Mouse (Mus musculus): ENCODE measurements around the gene Trpv4.

The Trpv4 gene

DNA sequence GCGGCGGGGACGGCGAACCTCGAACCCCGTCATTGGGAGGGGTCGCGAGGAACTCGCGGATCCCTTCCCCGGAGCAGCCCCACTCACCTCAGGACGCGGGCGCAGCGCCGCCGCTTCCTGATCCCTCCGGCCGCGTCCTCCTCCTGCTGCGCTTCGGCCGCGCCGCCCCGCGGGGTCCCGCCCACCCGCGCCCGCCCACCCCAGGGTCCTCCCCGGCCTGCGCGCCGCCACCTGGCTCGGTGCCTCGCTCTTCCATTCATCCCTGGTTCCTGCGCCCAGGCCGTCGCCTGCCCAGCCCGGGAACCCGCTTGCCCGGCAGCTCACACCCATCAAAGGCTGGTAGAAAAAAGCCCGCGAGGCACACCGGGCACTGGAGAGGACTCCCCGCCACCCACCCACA lies at the start of gene Trpv4:
TSS of gene Trpv4 (minus strand) at position 167 of the 400 bp plus-strand sequence.
- DNase-seq (ENCODE audit: low read depth, low spot score) = no peak

DNA sequence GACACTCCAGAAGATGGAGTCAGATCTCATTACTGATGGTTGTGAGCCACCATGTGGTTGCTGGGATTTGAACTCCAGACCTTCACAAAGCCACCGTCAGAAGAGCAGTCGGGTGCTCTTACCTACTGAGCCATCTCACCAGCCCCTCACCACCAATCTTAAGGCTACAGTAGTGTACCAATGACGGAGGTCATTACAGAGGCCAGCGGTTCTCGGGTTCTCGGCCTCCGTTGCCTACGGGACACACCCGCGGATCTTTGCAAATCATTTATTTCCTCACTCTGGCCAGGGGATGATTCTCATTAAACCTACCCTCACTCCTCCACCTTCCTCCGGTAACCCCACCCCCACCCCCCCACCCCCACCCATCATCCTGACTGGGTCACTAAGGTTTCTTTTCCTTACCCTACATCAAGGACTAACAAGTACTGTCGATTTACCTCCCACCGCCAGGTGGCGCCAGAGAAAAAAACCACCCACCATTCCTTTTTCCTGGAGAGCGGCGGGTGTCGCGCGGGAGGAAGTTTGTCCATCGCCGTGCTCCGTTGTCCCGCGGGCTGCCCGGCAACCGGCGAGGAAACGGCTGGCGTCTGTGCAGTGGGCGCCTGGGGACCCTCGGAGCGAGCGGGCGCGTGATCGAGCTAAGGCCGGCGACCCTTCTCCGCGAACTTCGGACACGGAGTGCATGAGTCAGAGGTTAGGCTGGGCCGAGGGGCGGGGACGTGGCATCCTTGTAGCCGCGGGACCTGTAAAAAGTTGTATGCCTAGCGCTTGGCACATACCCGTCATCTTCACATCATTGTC lies 49.2 kb upstream of the Trpv4 start, which contains the start of gene Tchp:
TSS of gene Tchp (plus strand) at position 496 of the 804 bp plus-strand sequence.
- peak; percentile 95 for DNase-seq (ENCODE audit: low read depth, low spot score)

DNA sequence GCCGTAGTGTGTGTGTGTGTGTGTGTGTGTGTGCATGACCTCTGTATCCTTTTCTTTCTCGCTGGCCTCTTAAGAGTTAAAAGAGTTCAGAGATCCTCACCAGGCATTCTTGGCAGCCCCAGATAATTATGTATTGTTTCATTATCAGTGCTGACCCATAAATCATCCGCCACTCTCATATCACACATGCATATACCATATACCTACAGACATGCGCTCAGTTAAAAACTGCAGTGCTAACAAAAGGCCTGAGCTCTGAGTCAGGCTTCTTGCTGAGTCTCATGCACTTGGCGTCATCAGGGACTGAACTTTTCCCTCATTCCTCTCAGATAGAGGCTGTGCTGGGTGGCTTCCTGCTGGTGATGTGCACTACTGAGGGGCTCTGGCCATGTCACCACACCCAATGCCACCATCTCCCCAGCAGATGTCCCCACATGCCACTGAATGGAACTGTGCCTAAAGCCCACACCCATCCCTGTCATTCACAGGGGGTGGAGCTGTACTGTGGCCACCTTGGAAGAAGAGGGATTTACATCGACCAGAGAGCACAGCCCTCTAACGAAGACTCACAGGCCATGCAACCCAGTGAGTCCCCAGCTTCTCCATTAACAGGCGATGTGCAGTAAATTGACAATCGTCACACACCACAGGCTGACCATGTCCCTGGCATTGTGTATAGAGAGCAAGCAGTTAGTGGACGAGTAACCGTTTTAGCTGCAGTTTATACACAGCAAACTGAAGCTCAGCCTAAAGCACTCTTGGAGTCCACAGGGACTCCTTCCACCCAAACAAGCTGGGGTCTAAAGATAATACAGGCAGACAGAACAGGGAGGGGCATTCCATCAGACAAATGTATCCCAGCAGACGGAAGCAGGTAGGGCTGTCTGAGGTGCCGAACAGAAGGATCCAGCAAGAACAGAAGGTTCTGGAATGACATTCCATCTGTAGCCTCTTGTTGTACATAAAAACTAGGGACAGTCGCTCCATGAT lies 44.5 kb upstream of the Trpv4 start:
- no peak for DNase-seq (ENCODE audit: low read depth, low spot score)

DNA sequence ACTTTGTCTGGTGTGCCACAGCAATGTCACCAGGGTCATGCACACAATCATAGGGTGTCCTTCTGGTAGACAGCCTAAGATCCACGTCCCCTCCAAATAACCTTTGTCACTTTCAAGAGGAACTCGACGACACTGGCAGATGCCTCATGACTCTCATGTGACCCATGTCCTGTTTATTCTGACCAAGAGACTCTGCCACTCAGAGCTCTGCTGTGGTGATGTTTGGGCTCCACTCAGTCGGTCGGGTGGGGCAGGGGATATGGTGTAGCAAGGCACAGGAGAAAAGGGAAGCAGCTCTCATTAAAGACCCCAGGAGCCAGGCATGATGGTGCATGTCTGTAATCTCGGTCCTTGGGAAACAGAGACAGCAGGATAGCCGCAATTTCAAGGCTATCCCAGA lies 40.8 kb upstream of the Trpv4 start:
- no peak for DNase-seq (ENCODE audit: low read depth, low spot score)

DNA sequence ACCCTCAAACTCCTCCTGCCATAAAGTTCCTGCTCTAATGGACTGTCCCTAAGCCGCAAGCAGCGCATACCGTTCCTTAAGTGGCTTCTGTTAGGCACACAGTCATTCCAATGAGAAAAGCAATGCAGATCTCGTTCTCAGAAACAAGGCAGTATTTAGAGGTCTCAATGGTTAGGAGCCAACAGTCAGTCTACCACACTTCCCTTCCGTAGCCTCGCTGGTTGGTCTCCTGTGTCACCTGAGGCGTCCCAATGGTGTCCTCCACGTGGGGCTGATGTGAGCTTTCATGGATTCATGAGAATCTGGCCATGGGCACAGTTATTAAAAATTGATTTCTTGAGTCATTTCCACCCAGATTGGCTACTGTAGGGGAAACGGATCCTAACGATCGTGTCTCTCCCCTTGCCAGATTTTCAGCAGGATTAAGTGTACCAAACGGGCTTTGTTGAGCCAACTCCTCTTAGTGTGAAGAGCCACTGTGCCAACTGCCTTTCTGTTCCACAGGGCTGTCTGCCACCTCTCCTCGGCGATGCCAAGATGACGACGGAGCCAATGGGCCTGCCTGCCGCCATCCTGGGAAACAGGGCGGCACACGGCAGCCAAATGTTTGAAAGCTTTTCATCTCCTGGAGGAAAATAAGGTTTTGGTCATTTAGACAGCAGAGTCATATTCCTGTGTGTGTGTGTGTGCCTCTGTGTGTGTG lies 40.0 kb upstream of the Trpv4 start:
- no peak for DNase-seq (ENCODE audit: low read depth, low spot score)

DNA sequence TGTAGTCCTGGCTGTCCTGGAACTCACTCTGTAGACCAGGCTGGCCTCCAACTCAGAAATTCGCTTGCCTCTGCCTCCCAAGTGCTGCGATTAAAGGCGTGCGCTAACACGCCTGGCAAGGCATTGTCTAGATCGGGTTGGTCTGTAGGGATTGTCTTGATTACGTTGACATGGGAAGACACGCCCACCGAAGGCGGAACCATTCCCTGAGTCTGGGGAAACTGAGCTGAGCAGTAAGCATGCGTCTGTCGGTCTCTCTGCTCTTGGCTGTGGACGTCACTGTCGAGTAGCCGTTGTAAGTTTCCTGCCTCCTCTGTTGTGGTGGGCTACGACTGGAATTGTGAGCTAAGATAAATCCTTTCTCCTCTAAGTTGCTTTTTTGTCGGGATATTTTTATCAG lies 38.7 kb upstream of the Trpv4 start:
- DNase-seq (ENCODE audit: low read depth, low spot score) = no peak

DNA sequence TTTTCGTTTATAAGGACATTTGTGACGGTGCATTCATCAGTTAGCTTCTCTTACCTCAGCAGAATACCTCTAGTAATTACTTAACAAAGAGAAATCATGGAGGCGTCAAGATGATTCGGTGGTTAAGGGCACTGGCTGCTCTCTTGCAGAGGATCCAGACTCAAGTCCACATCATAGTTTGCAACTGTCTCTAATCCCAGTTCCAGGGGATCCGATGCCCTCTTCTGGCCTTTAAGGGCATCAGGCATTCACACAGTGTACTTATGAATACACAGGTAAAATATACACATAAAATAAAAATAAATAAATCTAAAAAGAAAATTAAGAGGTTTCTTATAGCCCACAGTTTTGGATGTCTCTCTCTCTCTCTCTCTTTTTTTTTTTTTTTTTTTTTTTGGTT lies 37.6 kb upstream of the Trpv4 start:
- no peak for DNase-seq (ENCODE audit: low read depth, low spot score)

DNA sequence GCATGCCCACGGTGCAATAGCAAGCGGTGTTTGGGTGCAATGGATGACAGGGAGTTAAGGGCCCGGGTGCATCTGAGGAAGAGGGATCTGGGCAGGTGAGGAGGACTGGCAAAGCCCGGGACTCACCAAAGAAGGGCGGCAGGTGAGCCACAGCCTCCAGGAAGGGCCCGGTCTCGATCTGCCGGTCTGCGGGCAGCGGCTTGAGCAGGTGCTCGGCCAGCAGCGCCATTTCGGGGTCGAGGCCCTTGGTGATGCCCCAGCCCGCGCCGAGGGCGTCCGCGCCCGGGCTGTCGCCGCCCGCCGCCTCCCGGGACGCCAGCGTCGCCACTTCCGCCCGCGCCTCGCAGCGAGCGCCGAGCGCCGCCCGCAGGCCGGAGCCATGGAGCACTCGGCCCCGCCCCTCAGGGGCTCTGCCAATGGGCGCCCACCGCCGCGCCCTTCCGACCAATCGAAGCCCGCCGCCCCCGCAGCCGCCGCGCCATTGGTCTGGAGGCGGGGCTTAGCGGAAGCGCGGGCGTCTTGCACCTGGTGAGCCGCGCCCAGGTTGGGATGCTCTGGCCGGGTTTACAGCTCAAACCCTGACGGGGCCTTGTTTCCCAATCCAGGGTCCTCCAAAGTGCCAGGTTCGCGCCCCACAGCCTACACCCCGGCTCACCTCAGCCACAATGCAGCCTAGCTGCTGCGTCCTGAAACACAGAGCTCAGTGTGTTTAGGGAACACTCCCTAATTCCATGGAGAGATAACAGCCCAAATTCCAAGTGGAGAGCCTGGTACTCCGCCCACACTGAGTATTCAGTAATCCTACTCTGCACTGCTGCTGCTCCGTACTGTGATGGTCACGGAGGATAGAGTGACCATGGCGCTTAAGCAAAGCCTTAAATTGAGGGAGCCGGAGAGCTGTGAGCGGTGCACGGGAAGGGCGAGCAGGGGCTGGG lies 32.7 kb upstream of the Trpv4 start, which contains the start of gene Gltp:
TSS of gene Gltp (minus strand) at position 352 of the 935 bp plus-strand sequence.
- peak; percentile 91 for DNase-seq (ENCODE audit: low read depth, low spot score)

DNA sequence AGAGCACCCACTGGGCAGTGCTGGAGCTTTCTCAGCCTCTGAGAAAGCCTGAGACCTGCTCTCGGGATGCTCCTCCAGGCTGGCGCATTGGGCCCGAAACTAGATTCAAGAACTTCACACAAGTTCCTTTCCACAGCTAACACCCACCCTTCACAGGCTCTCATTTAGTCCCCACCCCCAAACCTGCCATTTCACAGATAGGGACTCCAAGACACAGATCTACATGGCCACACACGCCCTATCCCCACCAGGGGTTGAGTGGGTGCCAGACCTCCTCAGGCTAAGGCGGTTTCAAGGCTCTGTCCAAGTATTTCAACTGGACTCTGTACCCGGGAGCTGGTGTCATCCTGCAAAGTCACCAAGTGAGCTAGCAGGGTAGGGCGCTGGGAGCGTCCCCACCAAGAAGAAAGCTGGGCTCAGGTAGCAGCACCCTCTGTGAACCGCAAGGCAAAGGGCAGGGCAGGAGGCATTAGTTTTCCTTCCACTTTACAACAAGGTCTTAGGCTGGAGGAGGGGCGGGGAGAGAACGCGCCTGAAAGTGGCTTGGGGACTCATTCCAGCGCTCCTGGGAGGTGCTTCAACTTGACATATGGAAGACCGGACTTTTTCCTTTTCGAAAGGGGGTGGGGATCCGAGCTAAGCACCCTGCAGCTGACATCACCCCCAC lies 31.6 kb upstream of the Trpv4 start:
- DNase-seq (ENCODE audit: low read depth, low spot score) = no peak

DNA sequence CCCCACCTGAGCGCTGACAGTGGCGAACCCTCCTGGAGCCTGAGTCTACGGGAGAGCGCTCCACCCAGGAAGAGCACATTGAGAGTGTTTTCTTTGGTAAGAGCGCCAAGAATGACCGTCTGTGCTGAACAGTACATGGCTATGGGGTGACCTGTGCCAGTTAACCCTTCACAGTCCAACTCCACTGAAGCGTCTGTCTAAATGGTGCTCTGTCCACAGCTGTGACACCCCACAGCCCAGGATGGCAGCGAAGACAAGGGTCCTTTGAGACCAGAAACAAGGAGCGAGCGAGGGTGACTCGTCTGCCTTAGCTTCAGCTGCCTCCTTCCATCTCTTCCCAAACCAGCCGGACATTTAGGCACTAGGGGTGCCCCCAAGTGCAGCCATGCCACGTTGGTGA lies 30.5 kb upstream of the Trpv4 start:
- DNase-seq (ENCODE audit: low read depth, low spot score) = no peak

DNA sequence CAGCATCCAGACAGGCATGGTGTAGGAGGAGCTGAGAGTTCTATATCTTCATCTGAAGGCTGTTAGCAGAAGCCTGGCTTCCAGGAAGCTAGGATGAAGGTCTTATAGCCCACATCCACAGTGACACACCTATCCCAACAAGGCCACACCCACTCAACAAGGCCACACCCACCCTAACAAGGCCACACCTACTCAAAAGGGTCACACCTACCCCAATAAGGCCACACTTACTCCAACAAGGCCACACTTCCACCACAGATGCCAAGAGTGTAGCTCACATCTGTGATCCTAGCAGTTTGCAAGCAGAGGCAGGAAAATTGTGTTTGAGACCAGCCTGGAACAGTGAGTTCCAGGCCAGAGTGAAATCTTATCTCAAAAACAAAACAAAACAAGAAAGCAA lies 29.7 kb upstream of the Trpv4 start:
- no peak for DNase-seq (ENCODE audit: low read depth, low spot score)

DNA sequence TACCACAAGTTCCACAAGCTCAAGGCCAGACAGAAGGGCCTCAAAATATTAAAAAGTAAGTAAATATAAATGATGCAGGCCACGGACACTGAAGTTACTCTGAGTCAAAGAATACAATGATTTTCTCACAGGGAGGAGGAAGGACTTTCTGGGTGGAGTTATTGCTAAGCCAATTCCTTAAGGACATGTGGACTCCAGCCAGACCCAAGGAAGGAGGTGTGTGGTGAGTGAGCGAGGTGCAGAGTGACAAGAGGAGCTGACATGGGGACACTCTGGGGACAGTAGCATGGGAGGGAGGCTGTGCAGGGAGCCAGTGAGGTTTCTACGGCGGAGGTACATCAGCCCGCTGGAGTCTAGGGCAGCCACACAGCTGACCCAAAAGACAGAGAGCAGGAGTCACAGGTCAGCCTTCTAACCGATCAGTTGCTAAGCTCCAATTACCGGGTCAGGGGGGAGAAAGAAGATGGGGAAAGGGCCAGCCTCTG lies 28.5 kb upstream of the Trpv4 start:
- no peak for DNase-seq (ENCODE audit: low read depth, low spot score)

DNA sequence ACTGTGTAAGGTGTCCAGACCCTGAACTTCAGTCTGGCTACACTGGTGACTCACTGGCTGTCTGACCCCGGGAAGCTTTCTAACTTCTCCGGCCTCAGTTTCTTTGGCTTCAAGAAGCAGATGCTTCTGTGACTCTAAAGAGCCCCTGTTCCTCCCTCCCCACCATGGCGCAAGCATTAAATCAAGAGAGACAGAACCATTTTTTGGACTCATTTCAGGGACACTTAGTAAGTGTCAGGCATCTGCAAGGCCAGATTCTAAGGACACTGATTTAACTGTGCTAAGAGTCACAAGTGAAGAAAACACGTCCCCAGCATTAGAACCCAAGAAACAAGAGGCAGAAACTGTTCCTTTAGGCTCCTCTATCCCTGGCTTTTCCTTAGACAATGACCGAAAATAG lies 27.8 kb upstream of the Trpv4 start:
- DNase-seq (ENCODE audit: low read depth, low spot score) = no peak

DNA sequence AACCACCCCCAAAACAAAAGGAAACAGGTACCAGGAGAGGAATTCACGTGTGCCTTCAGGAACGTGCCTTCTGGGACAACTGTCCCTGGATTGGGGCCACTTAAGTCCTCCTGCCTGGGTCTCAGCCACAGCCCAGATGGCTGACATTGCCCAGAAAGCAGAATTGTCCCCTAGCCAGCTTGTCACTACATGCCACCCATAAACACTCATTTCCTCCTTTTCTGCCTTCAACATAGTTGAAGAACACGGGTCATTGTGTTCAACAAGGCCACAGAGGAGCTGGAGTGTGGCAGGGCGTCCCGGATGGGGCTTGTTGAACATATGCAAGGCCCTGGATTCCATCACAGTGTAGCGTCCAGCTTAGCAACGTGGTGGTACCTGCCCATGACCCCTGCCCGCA lies 23.5 kb upstream of the Trpv4 start:
- no peak for DNase-seq (ENCODE audit: low read depth, low spot score)

DNA sequence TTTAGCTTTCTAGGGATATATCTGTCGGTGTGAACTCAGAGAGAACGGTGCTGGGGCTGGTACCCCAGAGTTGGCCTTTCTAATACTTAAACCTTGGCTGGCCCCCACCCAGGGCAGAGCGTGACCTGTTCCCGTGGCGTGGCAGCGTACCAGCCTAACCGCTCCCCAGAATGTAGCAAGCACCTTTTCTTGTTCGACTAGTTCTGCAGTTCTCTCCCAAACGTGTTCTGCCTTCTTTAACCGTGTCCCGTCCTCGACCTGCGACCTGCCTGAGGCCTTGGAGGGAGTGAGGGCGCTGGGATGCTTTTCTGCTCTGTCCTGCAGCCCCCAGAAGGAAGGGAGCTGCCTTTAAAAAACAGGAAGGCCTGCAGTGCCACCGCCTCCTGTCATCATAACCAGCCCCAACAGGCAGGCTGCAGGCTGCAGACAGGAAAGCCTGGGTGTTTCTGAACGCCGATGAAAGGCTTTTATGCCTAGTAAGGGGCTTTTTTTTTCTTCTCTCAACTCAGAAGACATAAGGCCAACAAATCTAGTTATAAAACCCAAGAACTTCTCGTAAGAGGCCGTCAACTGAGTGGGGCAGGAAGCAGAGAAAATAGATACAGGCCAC lies 22.6 kb upstream of the Trpv4 start:
- DNase-seq (ENCODE audit: low read depth, low spot score) = no peak

DNA sequence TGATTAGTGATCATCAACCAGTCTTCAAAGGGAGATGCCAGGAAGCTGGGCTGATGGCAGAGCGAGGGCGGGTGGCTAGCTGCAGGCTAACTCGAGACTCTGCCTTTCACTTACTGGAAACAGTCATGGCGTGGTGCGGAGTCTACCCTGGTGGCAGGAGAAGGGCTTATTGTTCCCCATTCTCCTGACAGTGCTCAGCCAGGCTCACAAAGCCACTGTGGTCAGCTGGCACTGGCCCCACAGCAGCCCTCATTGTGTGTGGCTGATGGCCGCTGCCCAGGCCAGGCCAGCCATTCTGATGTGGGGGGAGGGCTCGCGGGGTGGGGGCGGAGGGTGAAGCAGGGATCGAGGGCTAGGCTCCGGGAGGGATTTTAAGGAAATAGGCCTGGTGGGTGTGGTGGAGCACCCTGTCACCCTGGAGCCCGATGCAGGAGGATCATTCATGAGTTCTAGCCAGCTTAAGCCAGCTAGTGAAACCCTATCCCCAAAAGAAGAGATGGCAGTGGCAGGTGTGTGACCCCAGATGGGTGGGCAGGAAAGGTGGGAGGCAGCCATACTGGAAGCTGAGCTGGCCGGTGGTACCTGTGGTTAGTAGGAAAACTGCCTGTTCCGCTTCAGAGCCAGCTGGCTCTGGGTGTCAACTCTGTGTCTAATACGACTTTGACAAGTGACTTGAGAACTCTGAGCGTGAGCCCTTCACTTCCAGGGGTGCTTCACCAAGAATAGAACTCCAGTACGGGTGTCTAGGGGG lies 21.8 kb upstream of the Trpv4 start:
- DNase-seq (ENCODE audit: low read depth, low spot score) = no peak

DNA sequence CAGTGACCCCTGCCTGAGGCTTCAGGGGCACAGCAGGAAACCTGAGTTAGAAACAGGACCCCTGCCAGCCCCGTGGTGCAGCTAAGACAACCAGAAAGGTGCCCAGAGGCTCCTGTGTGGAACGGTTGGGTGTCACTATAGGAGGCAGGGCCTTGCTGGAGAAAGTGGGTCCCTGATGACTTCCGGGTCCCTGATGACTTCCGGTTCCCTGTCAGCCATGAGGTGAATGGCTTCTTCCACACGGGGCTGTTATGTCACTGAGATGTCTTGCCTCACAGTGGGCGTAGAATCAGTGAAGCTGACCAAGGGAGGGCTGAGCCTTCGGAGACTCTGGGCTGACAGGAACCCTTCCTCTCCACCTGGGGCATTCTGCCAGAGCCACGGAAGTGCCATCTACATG lies 16.4 kb upstream of the Trpv4 start:
- no peak for DNase-seq (ENCODE audit: low read depth, low spot score)

DNA sequence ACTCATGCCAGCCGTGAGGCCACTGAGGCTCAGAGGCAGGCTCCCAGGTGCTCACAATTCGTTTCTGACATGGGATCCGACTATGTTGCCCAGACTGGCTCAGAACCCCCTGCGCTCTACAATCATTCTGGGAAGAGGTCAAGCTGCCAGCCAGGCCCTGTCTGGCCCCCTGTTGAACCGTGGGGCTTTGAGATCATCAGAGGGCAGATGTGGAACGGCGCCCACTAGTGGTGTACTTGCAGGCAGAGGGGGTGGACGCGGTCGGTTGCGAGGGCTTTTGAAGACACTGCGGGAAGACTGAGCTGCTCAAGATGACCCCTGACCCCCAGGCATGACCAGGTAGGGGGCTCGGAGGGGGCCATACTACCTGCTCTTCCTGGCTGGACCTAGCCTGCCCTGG lies 14.9 kb upstream of the Trpv4 start:
- no peak for DNase-seq (ENCODE audit: low read depth, low spot score)

DNA sequence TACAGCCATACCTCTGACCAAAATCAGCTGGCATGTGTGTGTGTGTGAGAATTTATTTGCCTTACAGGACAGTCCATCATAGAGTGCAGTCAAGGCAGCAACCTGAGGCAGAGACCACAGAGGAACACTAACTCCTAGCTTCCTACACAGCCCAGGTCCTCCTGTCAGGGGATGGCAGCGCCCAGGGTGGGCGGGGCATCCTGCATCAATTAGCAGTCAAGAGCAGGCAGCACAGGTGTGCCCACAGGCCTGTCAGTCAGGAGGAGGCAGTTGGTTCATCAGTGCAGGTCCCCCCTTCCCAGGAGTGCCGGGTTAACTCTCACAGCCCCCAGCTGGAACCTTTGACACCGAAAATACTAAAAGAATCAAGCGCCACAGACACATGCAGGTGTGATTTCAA lies 10.8 kb upstream of the Trpv4 start:
- DNase-seq (ENCODE audit: low read depth, low spot score) = no peak

All from c-Kit-negative CD71-positive TER-119-positive erythroid progenitor cells, embryonic 14.5 days (primary cell).